Mouse (Mus musculus): ENCODE results near the gene Nfu1. TPM values are rescaled to one million over a fixed set of nuclear protein-coding genes. Genes with fewer than 3 reads are reported as not detected.

The Nfu1 gene
- total RNA-seq, 2 experiments from 2014 or later: 88.7 to 100 TPM

GRCm38 (mm10) chr6:87072759-87073158 is 63.7 kb downstream of the Nfu1 start:
- DNase-seq: no peak

- no peak for DNase-seq
Observed at GRCm38 (mm10) chr6:87075092-87075685, 66.2 kb downstream of the Nfu1 start.

Other genes with a start within 250 kb of the Nfu1 start
- gene Anxa4, start 215.7 kb upstream of the Nfu1 start, total RNA-seq (2021): 10 to 100 TPM; 56.1 to 61.2 TPM
- 10 to 100 TPM; 63.1 to 69.5 TPM for gene Aak1, start 159.7 kb upstream of the Nfu1 start, total RNA-seq (2021)
- 10 to 100 TPM; 35.1 to 35.7 TPM for gene Gfpt1, start 33.6 kb downstream of the Nfu1 start, total RNA-seq (2021)
- gene D6Ertd527e, start 95.5 kb downstream of the Nfu1 start, total RNA-seq (2021): under 1 TPM; 0.12 TPM